Mouse (Mus musculus) left cerebral cortex, postnatal 4 days (tissue): Measurements from ENCODE around the gene Utp18. TPM values are rescaled to one million over a fixed set of nuclear protein-coding genes. Genes with fewer than 3 reads are reported as not detected.
A peak's percentile ranks its signal among the peaks of the same experiment; 100 is the strongest.

Experiments
- DNase-seq: peaks from one replicate; pipeline ENCODE4 v3.0.0-alpha.2; 2022
- intact Hi-C: fragments of 180-260 bp; cut with DNase I; formaldehyde crosslinking; loops from one replicate; pipeline ENCODE4 v1.15.1; 2025
- total RNA-seq, 2 experiments: library from RNA; stranded (reverse); gene quantifications; 2 replicates each; pipeline ENCODE4 v1.2.3; 2021

Utp18 gene
- total RNA-seq, 2 experiments from 2014 or later = 32.2 to 32.9 TPM

- intact Hi-C loops = loop anchor here (10.0 kb wide), 1 partner anchor 1425 kb away; no protein-coding TSS in a partner anchor
- peak; percentile 84 for DNase-seq
Observed at GRCm38 (mm10) chr11:93829971-93830370, 55.6 kb downstream of the Utp18 start.

DNA sequence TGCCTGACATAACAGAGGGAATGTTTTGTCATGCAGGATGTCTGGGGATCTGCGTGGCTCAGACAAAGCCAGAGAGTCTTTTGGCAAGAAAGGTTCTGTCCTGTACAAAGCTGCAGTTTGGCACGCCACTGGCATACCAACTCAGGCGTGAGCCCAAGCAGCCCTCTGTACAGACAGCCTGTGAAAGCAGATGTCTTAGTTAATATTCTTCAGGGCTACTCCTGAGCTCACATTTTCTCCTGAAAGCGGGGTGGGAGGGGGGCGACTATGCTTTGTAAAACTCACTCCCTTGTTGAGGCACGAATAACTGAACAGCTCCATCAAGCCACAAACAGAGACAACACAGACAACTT lies 56.3 kb downstream of the Utp18 start:
- peak; percentile 83 for DNase-seq
- intact Hi-C loops = no loop called here

GRCm38 (mm10) chr11:93828619-93829326 lies 56.8 kb downstream of the Utp18 start:
- intact Hi-C loops = no loop called here
- DNase-seq = peak; percentile 23

DNA sequence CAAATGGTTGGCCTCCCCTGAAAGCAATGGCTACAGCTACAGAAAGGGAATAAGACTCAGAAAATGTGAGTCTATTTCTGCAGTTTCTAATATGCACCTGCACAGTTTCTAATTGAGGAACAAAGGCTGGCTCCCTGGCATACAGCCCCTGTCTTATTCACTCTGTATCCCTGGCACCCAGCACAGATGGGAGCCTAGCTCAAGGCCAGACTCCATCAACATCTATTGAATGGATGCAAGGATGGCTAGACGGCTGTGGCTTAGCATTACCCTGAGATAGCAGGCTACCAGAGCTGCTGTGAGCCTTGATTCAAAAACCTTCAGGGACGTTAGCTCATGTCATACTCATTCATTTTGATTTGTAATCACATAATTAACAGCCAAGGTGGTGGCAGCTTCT lies 63.3 kb downstream of the Utp18 start:
- intact Hi-C loops = no loop called here
- DNase-seq = no peak

GRCm38 (mm10) chr11:93821533-93821932 lies 64.0 kb downstream of the Utp18 start:
- intact Hi-C loops = no loop called here
- no peak for DNase-seq

DNA sequence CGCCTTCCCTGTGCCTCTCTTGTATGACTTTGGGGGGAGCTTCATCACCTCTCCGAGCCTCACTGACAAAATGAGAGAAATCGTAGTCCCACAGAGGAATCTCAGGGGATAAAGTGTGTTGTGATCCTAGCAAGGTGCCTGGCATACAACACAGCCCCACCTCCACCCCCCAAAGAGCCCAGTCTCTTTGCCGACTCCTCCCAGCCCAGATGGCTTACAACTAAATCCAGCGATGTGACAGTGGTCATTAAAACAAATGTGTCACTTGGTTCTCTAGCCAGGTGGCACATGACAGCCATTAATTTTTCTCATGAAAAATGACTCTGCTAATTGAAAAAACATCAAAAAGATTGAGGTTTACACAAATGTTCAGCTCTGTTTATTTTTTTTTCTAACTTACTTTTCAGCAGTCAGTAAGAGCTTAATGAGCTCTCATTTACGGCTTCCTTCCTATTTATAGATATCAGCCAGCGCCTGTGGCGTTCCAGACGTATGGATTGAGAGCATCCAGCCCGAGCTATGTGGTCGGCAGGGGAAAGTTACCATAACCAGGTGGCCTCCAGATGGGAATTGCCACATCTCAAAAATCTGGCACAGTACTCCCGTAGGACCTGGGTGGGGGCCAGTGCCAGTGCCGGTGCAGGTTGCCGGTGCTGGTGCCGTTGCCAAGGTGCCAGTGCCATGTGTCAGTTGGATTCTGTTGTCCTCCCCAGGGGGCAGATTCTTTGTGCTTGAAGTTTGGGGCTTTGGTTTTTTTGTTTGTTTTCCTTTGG lies 67.4 kb downstream of the Utp18 start:
- intact Hi-C loops = loop anchor here (10.0 kb wide), 1 partner anchor 673 kb away; no protein-coding TSS in a partner anchor
- DNase-seq = peak; percentile 74

DNA sequence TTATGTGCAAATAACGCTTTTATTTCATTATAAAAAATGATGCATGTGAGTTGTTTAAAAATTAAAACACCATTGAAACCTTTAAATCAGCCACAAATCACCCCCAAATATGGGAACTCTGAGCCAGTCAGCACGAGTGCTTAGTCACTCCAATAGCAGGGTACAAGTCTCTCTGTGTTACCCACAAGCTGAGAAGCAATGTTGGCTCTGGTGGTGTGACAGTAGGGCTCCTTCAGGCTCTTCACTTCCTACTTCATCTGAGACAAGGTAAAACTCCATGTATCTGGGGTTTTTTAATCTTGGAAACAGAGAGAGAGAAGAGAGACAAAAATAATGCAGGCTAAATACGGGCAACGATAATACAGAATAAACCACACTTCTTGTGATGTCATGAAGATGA lies 72.6 kb downstream of the Utp18 start:
- DNase-seq = no peak
- intact Hi-C loops = loop anchor here (10.0 kb wide), 1 partner anchor 668 kb away; no protein-coding TSS in a partner anchor

- DNase-seq = peak; percentile 48
- intact Hi-C loops = loop anchor here (10.0 kb wide), 1 partner anchor 667 kb away; no protein-coding TSS in a partner anchor
Observed at GRCm38 (mm10) chr11:93812125-93812868, 73.3 kb downstream of the Utp18 start.

Other genes starting within 250 kb of the Utp18 start
- gene Mbtd1, start 86 bp upstream of the Utp18 start, total RNA-seq = 10 to 100 TPM; 45.4 to 55.8 TPM
- 100 to 1,000 TPM; 317 to 378 TPM for gene Nme2, start 70.5 kb upstream of the Utp18 start, total RNA-seq
- 100 to 1,000 TPM; 188 to 195 TPM for gene Gm20390, start 82.5 kb upstream of the Utp18 start, total RNA-seq
- gene Nme1, start 82.8 kb upstream of the Utp18 start, total RNA-seq = 100 to 1,000 TPM; 110 to 115 TPM
- gene Spag9, start 110.3 kb upstream of the Utp18 start, total RNA-seq = 100 to 1,000 TPM; 232 to 235 TPM